Mouse (Mus musculus) testis, adult 2 months (tissue): ENCODE data around the gene Bcas3.

ENCODE experiments used
- CTCF ChIP-seq: fragments of 200-500 bp; IDR thresholded peaks from 2 replicates; pipeline ENCODE4 v1.5.1; 2012; ENCODE audit warnings: low read depth, mild to moderate bottlenecking, inconsistent platforms, low read length, moderate library complexity; ENCODE audit not compliant: control insufficient read depth, insufficient read depth, insufficient replicate concordance
- POLR2A ChIP-seq: fragments of 200-500 bp; IDR thresholded peaks from 2 replicates; pipeline ENCODE4 v1.6.1; 2012; ENCODE audit warnings: low read depth, mild to moderate bottlenecking, inconsistent platforms, low read length, moderate library complexity; ENCODE audit not compliant: control insufficient read depth

DNA sequence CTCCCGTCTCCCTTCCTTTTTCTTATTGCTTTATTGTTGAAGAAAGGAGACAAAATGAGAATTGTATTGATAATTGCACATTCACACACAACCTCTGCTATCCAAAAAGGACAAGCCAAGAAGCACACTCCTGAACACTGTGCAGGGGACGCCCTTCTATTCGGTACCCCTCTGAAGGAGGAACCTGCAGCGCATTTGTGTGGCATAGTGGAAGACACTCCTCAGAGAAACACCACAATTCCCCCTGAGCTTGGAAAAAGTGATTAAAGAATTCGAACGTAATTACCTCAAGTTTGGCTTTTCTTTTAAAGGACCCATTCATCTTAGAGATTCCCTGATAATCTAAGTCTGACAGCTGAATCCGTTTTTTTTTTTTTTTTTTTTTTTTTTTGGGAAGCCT is 261.5 kb downstream of the Bcas3 start:
- no peak for TF ChIP-seq POLR2A
- no peak for TF ChIP-seq CTCF
